Mouse (Mus musculus) neural tube, embryonic 14.5 days (tissue): ENCODE data around the gene Prkn. TPM values are rescaled to one million over a fixed set of nuclear protein-coding genes. Genes with fewer than 3 reads are reported as not detected.

Experiments used
- ATAC-seq: fragments of 200-750 bp; cut with Nextera tagmentation; 2 replicates; pipeline ENCODE4 v1.8.0; 2017; ENCODE audit warnings: low read depth, mild to moderate bottlenecking, moderate TSS enrichment, moderate library complexity
- H3K27ac ChIP-seq: fragments of 300-500 bp; sonication (generic); 2 replicates; pipeline ENCODE4 v1.5.1; 2014; ENCODE audit warnings: low read depth, mild to moderate bottlenecking, control low read depth, low read length, moderate library complexity, mixed read lengths
- H3K27me3 ChIP-seq: fragments of 300-500 bp; sonication (generic); 2 replicates; pipeline ENCODE4 v1.6.1; 2014; ENCODE audit warnings: low read length; ENCODE audit not compliant: control insufficient read depth, insufficient read depth
- H3K36me3 ChIP-seq: fragments of 300-500 bp; sonication (generic); 2 replicates; pipeline ENCODE4 v1.6.1; 2014; ENCODE audit warnings: low read length, mixed read lengths; ENCODE audit not compliant: control insufficient read depth, insufficient read depth
- H3K4me1 ChIP-seq: fragments of 300-500 bp; sonication (generic); 2 replicates; pipeline ENCODE4 v1.6.1; 2014; ENCODE audit warnings: low read length; ENCODE audit not compliant: control insufficient read depth, insufficient read depth
- H3K4me2 ChIP-seq: fragments of 300-500 bp; sonication (generic); 2 replicates; pipeline ENCODE4 v1.6.1; 2014; ENCODE audit warnings: mild to moderate bottlenecking, low read depth, low read length, control low read depth
- H3K4me3 ChIP-seq: fragments of 300-500 bp; sonication (generic); 2 replicates; pipeline ENCODE4 v1.5.1; 2014; ENCODE audit warnings: low read depth, low read length, control low read depth, mixed read lengths
- H3K9ac ChIP-seq: fragments of 300-500 bp; sonication (generic); replicated peaks from 2 replicates; pipeline ENCODE4 v1.6.1; 2014; ENCODE audit warnings: low read depth, mild to moderate bottlenecking, control low read depth, low read length, mixed read lengths
- H3K9me3 ChIP-seq: fragments of 300-500 bp; sonication (generic); 2 replicates; pipeline ENCODE4 v1.6.1; 2016; ENCODE audit warnings: low read length; ENCODE audit not compliant: control insufficient read depth
- WGBS: fragments of 180-500 bp; shearing (Covaris S2); extraction: QIAGEN DNeasy Blood & Tissue Kit; methylation state at CpG from one replicate; pipeline ENCODE4 v1.1.7; 2014; 5-methylcytosine and 5-hydroxymethylcytosine counted together
- polyA plus RNA-seq: library from polyadenylated mRNA; unstranded; fragments of >200 nt; fragmentation: Nextera tagmentation; extraction: Ambion mirVana; gene quantifications from 2 replicates; pipeline ENCODE4 v1.2.1, GENCODE M21; 2014

The Prkn gene
- polyA plus RNA-seq, 1 experiment from 2014 or later, result 7.3 TPM

- Histone ChIP-seq H3K4me1 (no peaks in the 10 kb centered on the region), H3K27ac (no peak overlapping the region), H3K4me3 (no peak overlapping the region), H3K9me3 (no peaks in the 10 kb centered on the region), H3K36me3 (no peaks in the 10 kb centered on the region), H3K4me2 (no peak overlapping the region), H3K27me3 (no peaks in the 10 kb centered on the region), H3K9ac (no peak overlapping the region)
- WGBS, result 82% methylated on average over 7 of the region's 7 CpGs
- ATAC-seq, result no peak
Measured at GRCm38 (mm10) chr17:10874208-10875187, 34.3 kb downstream of the Prkn start.

GRCm38 (mm10) chr17:10878986-10879385, 38.8 kb downstream of the Prkn start:
- 83% methylated on average over 5 of the region's 5 CpGs for WGBS
- no peak for ATAC-seq
- no peak overlapping the region for H3K4me3 ChIP-seq
- no peaks in the 10 kb centered on the region for H3K4me1 ChIP-seq
- H3K9ac ChIP-seq, result no peak overlapping the region
- no peaks in the 10 kb centered on the region for H3K27me3 ChIP-seq
- no peaks in the 10 kb centered on the region for H3K9me3 ChIP-seq
- no peak overlapping the region for H3K27ac ChIP-seq
- H3K36me3 ChIP-seq, result no peaks in the 10 kb centered on the region
- H3K4me2 ChIP-seq, result no peak overlapping the region

- H3K9ac ChIP-seq, result no peak overlapping the region
- H3K36me3 ChIP-seq, result no peaks in the 10 kb centered on the region
- H3K4me3 ChIP-seq, result no peak overlapping the region
- H3K9me3 ChIP-seq, result no peaks in the 10 kb centered on the region
- H3K27ac ChIP-seq, result no peak overlapping the region
- ATAC-seq, result no peak
- no peaks in the 10 kb centered on the region for H3K4me1 ChIP-seq
- no peaks in the 10 kb centered on the region for H3K27me3 ChIP-seq
- WGBS, result 92% methylated on average over 1 of the region's 1 CpGs
- H3K4me2 ChIP-seq, result no peak overlapping the region
Measured at GRCm38 (mm10) chr17:10882260-10882659, 42.1 kb downstream of the Prkn start.

GRCm38 (mm10) chr17:10887924-10888323, 47.7 kb downstream of the Prkn start:
- Histone ChIP-seq H3K9ac (no peak overlapping the region), H3K9me3 (no peaks in the 10 kb centered on the region), H3K4me1 (no peaks in the 10 kb centered on the region), H3K4me3 (no peak overlapping the region), H3K27me3 (no peaks in the 10 kb centered on the region), H3K36me3 (no peaks in the 10 kb centered on the region), H3K27ac (no peak overlapping the region), H3K4me2 (no peak overlapping the region)
- 21% methylated on average over 4 of the region's 4 CpGs for WGBS
- no peak for ATAC-seq

GRCm38 (mm10) chr17:10901686-10902228, 61.6 kb downstream of the Prkn start:
- Histone ChIP-seq H3K9ac (no peak overlapping the region), H3K9me3 (no peaks in the 10 kb centered on the region), H3K36me3 (no peaks in the 10 kb centered on the region), H3K27me3 (no peaks in the 10 kb centered on the region), H3K4me3 (no peak overlapping the region), H3K4me1 (no peaks in the 10 kb centered on the region), H3K4me2 (no peak overlapping the region), H3K27ac (no peak overlapping the region)
- ATAC-seq, result no peak
- WGBS, result 96% methylated on average over 3 of the region's 3 CpGs

GRCm38 (mm10) chr17:10936698-10937097, 96.5 kb downstream of the Prkn start:
- H3K4me3 ChIP-seq, result no peak overlapping the region
- no peaks in the 10 kb centered on the region for H3K9me3 ChIP-seq
- no peaks in the 10 kb centered on the region for H3K27me3 ChIP-seq
- ATAC-seq, result no peak
- H3K27ac ChIP-seq, result no peak overlapping the region
- no peaks in the 10 kb centered on the region for H3K4me1 ChIP-seq
- H3K4me2 ChIP-seq, result no peak overlapping the region
- H3K9ac ChIP-seq, result no peak overlapping the region
- no peaks in the 10 kb centered on the region for H3K36me3 ChIP-seq

- no peak overlapping the region for H3K27ac ChIP-seq
- ATAC-seq, result no peak
- H3K4me3 ChIP-seq, result no peak overlapping the region
- no peaks in the 10 kb centered on the region for H3K9me3 ChIP-seq
- 39% methylated on average over 8 of the region's 8 CpGs for WGBS
- H3K4me2 ChIP-seq, result no peak overlapping the region
- no peaks in the 10 kb centered on the region for H3K27me3 ChIP-seq
- H3K36me3 ChIP-seq, result no peaks in the 10 kb centered on the region
- H3K9ac ChIP-seq, result no peak overlapping the region
- H3K4me1 ChIP-seq, result no peaks in the 10 kb centered on the region
Measured at GRCm38 (mm10) chr17:10937844-10938243, 97.7 kb downstream of the Prkn start.

- no peak for ATAC-seq
- Histone ChIP-seq H3K27ac (no peak overlapping the region), H3K9me3 (no peaks in the 10 kb centered on the region), H3K4me2 (no peak overlapping the region), H3K4me3 (no peak overlapping the region), H3K4me1 (no peaks in the 10 kb centered on the region), H3K9ac (no peak overlapping the region), H3K27me3 (no peaks in the 10 kb centered on the region), H3K36me3 (no peaks in the 10 kb centered on the region)
- 53% methylated on average over 1 of the region's 1 CpGs for WGBS
Measured at GRCm38 (mm10) chr17:10938755-10939154, 98.6 kb downstream of the Prkn start.

- ATAC-seq, result no peak
- Histone ChIP-seq H3K36me3 (no peaks in the 10 kb centered on the region), H3K4me3 (no peak overlapping the region), H3K27ac (no peak overlapping the region), H3K9me3 (no peaks in the 10 kb centered on the region), H3K27me3 (no peaks in the 10 kb centered on the region), H3K9ac (no peak overlapping the region), H3K4me1 (no peaks in the 10 kb centered on the region), H3K4me2 (no peak overlapping the region)
- WGBS, result 59% methylated on average over 4 of the region's 4 CpGs
Measured at GRCm38 (mm10) chr17:10946552-10946951, 106.4 kb downstream of the Prkn start.
